Mouse (Mus musculus) adrenal gland, postnatal 25 days (tissue): ENCODE data around the gene Yjefn3. TPM values are rescaled to one million over a fixed set of nuclear protein-coding genes. Genes with fewer than 3 reads are reported as not detected.
"Not testable (repeated sequence)": the region's sequence is repeated elsewhere in the genome, so short reads cannot be mapped to it uniquely, and the experiment has no call there.

Experiments used
- DNase-seq: peaks from one replicate; pipeline ENCODE4 v3.0.0; 2021; ENCODE audit warnings: mixed read lengths
- long read RNA-seq: library from polyadenylated mRNA; stranded (forward); transcript quantifications from one replicate; pipeline ENCODE4 v2.0.0, GENCODE M21; 2021
- total RNA-seq: library from RNA; stranded (reverse); gene quantifications from 2 replicates; pipeline ENCODE4 v1.2.3, GENCODE M21; 2021

The Yjefn3 gene
- total RNA-seq: 1.7 and 4.5 TPM in 2 replicates
- long read RNA-seq, partial matches to known transcripts: 0 of 3 reads
- long read RNA-seq, other reads (novel, unspliced or antisense): 3 of 3 reads

DNA sequence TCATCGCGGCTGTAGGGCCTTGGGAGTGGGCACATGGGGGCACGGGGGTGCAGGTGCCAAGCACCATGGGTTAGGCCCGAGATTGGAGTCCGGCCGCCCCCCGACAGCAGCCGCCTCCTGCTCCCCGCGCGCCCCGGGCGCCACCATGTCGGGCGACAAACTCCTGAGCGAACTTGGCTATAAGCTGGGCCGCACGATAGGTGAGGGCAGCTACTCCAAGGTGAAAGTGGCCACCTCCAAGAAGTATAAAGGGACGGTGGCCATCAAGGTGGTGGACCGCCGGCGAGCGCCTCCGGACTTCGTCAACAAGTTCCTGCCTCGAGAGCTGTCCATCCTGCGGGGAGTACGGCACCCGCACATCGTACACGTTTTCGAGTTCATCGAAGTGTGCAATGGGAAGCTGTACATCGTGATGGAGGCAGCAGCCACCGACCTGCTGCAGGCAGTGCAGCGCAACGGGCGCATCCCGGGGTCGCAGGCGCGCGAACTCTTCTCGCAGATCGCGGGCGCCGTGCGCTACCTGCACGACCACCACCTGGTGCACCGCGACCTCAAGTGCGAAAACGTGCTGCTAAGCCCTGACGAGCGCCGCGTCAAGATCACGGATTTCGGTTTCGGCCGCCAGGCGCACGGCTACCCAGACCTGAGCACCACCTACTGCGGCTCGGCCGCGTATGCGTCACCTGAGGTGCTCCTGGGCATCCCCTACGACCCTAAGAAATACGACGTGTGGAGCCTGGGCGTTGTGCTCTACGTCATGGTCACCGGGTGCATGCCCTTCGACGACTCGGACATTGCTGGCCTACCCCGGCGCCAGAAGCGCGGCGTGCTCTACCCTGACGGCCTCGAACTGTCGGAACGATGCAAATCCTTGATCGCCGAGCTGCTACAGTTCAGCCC, at the start of gene Yjefn3, which contains the start of the genes Tssk6 and Ndufa13:
Yjefn3 (minus strand) TSS at position 550 of the 900 bp plus-strand sequence.
Tssk6 (plus strand) TSS at position 22 of the 900 bp plus-strand sequence.
Ndufa13 (minus strand) TSS at position 396 of the 900 bp plus-strand sequence.
- DNase-seq: peak; percentile 40

DNA sequence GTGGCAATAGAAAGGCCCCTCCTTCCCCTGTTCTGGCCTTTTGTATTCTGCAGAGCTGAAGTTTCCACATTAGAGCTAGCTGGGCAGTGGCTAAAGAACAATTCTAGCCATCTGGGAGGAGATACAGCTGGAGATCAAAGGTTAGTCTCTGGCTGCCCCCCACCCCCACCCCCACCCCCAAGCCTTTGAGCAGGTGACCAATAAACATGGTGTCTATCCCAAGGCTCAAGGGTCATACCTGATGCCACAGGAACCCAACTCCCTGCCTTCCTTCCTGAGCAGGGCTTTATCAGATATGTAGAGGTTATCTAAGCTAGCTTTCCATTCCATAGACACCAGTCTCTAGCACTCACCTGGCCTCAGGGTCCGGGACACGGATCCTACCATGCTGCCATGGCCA, 47.8 kb upstream of the Yjefn3 start:
- no peak for DNase-seq

DNA sequence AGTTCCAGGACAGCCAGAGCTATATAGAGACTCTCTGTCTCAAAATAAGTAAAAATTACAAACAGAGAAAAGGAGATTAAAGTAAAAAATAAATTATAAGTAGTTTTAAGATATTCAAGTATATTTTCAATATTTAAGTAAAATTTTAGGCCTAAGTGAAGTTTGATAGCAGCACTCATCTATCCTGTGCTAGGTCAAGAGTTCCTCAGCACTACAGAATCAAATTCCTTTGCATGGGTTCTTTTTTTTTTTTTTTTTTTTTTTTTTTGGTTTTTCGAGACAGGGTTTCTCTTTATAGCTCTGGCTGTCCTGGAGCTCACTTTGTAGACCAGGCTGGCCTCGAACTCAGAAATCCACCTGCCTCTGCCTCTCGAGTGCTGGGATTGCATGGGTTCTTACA, 40.0 kb upstream of the Yjefn3 start:
- not testable (repeated sequence) for DNase-seq

DNA sequence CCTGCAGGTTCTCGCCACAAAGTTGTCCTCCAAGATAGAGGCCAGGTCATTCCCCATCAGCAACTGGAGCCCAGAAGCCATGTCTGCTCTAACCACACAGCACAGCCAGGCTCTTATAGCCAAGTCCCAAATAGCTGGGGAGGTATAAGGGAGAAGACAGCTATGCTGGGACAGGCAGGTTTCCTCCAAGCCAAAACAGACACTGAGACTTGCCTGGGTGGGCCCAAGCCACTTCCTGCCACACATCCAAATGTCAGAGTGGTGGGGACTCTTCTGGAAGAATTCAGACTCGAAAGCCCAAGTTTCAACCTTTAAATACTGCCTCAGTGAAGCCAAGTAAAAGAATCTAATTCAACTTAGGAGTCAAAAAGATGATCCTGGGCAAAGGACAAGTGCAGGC, 37.9 kb upstream of the Yjefn3 start:
- DNase-seq: no peak

DNA sequence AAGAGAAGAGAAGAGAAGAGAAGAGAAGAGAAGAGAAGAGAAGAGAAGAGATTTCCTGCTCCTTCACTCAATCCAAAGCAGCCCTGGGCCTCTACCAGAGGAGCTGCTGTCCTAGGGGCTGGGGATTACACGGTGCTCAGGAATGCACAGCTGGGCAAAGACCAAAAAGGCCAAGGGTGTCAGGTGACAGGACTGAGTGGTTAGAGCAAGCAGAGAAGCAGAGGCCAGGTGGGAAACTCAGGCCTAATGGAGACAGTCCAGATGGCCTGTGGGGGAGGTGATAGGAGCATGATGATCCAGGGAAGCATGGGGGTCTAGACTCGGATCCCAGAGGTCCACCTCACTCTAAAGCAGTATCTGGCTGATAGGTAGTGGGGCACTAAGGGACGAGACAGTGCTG, 37.1 kb upstream of the Yjefn3 start:
- DNase-seq: no peak

DNA sequence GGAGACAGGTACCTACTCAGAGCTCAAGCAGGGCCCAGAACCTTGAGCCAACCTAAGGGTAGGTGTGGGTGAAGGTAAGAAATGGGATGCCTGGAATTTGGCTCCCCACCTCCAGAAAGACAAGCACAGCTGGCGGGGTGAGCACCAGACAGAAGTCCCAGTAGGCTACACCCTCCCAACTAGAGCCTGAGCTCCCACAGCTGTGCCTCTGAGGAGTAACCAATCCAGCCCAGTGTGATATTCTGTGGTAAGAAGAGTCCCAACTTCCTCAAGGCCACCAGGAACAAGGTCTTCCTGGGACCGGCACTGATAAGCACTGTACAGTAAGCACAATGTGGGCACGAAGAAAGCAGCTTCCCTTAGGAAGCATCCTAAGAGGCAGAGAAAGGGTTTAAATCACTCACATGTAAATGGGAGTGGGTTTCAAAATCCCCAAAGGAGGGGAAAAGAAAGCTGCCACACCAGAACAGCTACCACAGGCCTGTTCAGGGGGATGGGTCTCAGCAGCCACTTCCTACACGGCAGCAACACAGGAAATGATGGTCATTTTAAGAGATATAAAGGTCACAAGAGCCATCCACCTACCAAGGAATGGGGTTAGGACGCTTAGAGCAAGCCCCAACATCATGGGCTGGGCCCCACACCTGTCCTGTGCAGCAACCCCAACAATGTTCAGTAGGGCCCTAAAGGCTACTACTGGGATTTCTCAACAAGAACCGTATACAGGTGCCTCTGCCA, 35.9 kb upstream of the Yjefn3 start:
- DNase-seq: no peak

DNA sequence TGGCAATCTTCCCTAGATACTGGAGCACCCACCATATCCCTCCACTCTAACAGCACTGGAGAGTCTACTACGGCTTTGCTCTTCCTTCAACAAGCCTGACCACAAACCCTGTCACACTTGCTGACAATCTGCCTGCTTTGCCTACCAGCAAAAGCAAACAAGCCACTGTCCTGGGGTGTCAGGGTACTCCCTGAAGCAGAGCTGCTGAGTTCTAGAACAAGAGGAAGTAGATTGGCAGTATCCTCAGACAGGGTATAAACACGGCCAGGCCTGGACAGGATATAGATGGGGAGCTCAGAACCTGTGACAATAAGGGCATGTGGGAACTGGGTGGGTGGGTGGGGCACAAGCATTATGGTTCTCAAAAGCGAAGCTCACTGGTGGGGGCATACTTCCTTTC, 35.0 kb upstream of the Yjefn3 start:
- no peak for DNase-seq

DNA sequence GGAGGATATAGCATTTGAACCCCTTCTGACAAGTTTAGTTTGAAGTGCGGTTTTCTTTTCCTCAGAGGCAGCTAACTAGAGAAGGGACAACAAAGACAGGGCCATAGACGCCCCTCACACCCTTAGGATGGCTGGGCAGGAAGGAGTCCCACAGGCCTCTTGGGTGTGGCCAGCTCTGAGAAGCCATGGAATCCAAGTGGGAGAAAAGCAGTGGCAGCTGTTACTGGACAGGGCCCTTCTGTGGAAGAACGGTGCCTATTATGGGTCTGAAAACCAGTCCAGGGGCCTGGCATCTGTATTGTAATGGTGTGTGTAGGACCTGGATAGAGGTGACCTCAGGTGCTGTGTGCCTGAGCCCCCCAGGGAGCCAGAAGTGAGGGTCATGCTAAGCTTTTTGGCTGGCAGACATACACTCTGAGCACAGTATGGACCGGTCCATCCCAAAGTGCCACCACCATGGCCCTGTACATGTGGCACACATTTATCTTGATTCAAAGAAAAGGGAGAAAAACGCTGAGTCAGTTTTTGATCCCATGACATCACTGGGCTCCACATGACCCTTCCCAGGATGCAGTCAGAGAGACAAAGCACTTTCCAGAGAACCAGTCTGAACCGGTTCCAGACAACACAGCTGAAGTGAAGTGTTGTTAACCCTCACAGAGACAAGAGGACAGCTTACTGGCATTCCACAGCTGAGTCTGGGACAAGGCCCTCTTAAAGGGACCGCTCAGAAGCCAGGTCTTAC, 33.7 kb upstream of the Yjefn3 start:
- DNase-seq: no peak

DNA sequence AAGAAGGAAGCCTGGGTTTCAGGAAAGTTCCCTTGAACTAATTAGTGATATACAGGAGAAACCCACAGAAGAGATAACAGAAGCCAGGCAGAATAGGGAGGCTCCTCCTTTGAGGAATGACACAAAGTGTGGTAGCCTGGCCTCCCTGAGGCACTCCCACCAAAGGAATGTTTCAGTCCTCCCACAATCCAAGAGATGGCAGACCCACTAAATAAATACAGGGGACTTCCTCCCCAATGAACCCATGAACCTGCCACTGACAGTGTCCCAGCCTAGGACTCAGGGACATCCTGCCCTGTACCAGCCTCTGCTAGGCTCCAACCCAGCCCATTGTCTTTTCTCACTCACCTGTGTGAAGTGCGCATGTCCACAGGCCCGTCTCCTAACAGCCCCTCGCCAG, 32.9 kb upstream of the Yjefn3 start:
- DNase-seq: no peak

DNA sequence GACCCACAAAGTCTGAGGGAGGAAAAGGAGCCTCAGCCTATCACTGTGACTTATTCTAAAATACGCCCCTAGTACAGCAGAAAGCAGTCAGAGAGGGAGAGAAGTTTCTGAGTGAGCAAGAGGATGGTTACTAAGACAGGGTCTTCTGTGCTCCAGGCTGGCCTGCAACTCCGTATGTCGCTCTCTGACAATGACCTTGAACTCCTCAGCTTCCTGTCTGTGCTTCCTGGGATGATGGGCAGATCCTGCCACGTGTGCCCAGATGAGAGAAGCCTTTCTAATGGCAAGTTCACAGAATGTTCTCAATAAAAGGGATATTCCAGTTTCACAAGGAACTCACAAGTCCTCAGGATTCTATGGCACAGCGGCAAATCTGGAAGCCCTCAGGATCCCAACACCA, 32.1 kb upstream of the Yjefn3 start:
- DNase-seq: no peak

DNA sequence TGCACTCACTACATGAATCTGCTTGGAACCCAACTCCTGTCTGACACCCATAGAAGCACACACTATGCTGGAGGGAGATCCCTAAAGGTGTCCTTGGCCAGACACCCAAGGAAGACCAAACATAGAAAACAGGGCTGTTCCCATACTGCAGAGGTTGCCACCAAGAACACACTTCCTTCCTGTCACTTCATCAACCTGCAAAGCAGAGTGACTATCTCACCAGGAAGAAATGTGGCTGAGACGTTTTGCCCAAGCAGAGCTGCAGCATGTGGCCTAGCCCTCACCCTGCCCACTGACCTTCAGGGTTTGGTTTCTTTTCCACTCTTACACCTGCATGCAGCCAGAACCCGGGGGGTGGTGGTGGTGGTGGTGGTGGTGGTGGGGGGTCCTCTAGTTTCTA, 31.3 kb upstream of the Yjefn3 start:
- DNase-seq: no peak

DNA sequence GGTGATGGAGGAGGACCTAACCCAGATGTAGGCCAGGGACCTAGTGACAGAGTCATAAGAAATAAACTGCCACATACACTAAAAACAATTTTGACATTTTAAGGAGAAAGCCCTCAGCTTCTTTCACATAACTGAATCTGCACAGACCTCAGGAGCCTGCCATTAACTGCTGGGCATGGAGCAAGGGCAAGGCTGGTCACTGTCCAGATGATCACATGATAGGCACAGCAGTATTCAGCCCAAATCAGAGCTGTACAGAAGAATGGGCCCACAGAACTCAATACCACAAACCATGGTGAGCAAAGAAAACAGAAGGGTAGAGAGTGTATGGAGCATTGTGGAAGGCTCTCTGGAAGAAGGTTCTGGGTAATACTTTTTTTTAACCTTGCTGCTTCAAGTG, 24.4 kb upstream of the Yjefn3 start:
- DNase-seq: no peak

DNA sequence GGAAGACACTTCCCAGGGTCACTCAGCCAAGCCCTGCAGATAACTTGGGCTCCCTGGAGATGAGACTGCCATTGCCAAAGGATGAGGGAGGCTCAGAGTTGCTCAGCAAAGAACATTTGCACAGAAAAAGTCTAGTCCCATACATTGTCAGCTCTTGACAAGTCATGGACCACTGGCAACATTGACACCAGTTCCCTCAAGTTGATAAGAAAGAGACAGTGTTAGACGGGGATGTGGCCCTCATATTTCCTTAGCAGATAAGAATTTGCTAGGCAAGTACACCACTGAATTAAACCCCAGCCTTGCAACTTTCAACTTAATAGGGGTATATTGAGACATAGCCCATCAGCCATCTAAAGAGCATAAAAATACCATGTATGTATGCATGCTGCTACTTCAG, 21.5 kb upstream of the Yjefn3 start:
- DNase-seq: no peak

DNA sequence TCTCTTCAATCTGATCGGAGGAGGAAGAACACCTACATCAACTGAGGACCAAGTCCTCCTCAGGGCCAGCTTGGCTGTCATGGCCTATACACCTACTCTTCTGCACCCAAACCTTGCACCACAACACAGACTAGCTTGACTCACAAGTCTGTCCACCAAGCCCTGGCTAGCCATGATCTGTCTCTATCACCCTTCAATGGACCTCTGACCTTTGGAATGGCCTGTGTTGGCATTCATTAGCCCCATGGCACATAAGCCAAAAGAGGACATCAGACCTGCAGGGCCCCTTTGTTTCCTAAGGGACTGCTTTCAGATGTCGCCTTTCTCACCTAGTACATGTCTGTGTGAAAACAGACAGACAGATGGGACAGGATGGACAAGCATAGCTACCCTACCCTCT, 18.6 kb upstream of the Yjefn3 start:
- DNase-seq: no peak

DNA sequence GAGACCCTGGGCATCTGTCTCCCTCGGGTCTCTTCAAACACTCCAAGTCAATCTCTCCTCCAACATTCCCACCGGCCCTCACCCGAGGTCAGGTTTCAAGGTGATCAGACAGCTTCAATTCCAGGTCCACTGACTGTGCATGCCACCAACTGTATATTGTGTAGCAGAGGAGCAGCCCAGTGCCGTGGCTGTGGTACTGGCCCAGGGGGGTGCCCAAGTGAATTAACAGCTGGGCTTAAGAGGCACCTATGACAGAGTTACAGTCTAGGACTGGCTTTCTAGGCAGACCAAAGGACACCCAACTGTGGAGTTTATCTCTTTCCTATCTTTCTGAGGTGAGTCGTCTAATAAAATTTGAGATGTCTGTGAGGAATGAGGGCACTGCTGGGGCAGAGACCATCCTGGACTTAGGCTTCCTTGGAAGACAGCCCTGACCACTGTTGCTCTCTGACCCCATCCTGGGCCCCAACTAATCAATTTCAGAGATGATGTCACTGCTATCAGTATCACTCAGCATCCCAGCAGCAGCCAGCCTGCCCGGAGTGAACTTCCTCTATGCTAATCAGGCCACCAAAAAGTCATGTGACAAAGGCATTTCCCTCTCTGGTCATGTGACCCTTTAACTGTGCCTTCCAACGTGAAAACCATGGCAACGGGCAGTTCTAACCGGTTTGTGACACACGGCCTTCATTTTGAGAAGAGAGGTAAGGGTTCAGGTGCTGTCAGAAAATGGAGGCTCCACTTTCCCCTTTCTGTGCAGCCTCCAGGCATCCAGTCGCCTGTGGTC, 17.6 kb upstream of the Yjefn3 start:
- no peak for DNase-seq

DNA sequence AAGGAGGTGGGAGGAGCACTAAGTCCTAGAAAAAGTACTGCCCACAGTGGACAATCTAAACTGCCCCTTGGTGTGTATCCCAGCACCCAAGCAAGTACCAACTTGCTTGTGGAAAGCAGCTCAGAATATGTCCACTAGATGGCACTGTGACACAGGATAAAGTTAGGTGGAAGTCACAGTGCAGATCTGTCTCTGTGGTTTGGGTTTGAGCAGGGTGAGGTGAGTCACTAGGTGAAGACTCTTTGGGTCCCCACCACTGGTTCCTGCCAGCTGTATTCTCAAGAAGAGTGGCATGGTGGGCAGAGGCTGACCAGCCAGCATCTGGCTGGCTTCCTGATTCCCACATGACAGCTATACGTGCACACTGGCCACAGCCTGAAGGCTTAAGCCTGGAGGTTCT, 16.5 kb upstream of the Yjefn3 start:
- peak; percentile 36 for DNase-seq

DNA sequence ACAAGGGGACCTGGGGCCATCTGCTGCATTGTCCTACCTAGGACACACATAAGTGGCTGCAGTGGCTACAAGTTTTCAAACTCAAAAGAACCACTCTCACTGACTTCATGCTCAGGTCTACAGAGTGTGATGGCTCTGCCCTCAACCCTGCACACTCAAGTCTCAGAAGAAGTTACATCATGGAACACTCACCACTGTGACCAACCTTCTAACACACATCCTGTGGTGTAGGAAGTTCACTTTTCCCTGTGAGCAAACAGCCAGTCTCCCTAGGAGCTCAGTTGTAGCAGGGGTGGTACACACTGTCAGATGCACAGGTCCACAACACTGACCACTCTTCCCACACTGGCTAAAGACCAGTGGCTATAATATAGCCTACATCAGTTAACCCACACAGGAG, 16.0 kb upstream of the Yjefn3 start:
- no peak for DNase-seq

DNA sequence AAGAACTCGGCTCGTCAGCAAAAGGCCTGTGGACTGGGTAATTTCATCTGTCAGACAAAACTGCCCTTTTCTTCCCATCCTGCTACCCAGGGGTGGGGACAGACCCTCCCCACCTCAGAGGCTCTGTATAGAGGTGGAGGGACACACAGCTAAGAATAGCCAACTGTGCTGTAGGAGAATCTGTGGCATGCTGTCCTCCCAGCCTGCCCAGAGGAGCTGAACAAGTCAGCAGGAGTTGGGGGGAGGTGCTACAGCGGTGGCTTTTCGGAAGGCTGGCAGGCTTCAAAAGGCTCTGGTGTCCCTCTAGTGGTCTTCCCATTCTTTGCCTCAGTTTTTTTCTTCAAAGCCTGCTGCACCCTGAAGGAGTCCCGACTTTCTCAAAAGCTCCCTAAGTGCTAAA, 13.2 kb upstream of the Yjefn3 start:
- no peak for DNase-seq

DNA sequence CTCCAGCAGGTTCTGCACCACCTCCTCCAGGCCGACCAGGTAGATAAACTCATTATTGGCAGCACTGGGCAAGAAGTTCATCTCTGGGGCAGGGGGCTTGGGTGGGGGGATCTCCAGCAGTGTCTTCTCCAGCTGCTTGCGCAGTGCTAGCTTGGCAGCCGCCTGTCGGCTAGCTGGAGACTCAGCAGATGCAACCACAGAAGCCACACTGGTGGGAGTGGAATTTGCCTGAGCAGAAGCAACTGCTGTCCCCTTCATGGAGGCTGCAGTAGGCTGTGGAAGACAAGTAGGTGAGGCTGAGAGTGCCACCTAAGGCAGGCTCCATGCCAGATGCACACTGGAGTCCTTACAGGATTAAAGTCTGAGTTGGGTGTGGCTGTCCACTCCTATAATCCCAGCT, 12.0 kb upstream of the Yjefn3 start:
- no peak for DNase-seq

DNA sequence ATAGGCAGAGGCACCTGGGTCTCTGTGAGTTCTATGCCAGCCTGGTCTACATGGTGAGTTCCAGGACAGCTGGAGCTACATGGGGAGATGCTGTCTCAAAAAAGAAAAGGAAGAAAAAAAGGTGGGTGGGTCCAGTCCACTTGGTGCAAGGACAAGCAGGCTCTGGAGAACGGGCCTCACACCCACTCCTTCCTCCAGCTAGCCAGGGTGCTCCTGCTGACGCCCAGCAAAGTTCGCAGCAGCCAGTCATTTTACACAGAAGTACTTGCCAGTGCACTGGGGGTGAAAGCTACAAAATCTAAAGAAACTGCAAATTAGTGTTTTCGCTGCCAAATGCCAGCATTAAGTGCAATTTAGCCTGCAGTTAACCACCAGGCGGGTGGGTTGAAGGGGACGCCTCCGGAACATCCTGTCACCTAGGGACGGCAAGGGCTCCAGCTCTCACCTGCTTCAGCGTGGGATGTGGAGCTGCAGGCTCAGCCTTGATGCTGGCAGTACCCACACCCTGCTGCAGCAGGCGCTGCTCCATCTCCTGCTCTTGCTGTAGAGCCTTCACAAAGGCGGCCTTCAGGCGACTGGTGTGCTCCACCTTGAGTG, 10.1 kb upstream of the Yjefn3 start:
- DNase-seq: no peak

DNA sequence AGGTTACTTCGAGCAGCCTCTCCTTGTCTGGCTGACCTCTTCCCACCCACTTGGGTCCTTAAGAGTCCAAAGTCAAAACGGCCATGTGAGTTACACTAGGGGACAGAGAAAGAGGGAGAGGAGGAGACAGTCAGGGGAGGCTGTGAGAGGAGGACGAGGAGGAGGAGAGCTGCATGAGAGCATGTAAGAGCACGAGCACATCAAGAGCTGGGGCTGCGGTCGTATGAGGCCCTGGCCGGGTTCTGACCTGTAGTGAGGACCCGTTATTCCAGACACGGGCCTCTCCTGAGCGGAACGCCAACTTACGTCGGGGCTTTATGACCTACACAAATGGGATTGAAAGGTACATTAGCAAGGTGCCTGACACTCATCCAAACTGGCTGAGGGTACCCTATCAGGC, 9.4 kb upstream of the Yjefn3 start:
- DNase-seq: no peak
